Mouse (Mus musculus) gastrocnemius, adult 2 months (tissue): ENCODE data around the gene Ten1. TPM values are rescaled to one million over a fixed set of nuclear protein-coding genes. Genes with fewer than 3 reads are reported as not detected.

Source experiments
- DNase-seq: peaks from one replicate; pipeline ENCODE4 v3.0.0; 2022
- H3K27ac ChIP-seq: fragments of 200-600 bp; 2 replicates; pipeline ENCODE4 v1.8.1; 2022; ENCODE audit warnings: mild to moderate bottlenecking
- H3K4me3 ChIP-seq: fragments of 200-600 bp; 2 replicates; pipeline ENCODE4 v1.8.1; 2022; ENCODE audit warnings: mild to moderate bottlenecking, moderate library complexity
- CTCF ChIP-seq: fragments of 200-600 bp; IDR thresholded peaks from 2 replicates; pipeline ENCODE4 v1.8.1; 2022; ENCODE audit warnings: antibody characterized with exemption, mild to moderate bottlenecking, moderate library complexity
- intact Hi-C: fragments of 180-260 bp; cut with DNase I; formaldehyde crosslinking; loops from one replicate; pipeline ENCODE4 v1.15.1; 2025
- total RNA-seq, 2 experiments: library from RNA; stranded (reverse); gene quantifications; 2 replicates each; pipeline ENCODE4 v1.2.3; 2021

The Ten1 gene
- total RNA-seq, 2 experiments from 2014 or later: 14.3 to 17.1 TPM

DNA sequence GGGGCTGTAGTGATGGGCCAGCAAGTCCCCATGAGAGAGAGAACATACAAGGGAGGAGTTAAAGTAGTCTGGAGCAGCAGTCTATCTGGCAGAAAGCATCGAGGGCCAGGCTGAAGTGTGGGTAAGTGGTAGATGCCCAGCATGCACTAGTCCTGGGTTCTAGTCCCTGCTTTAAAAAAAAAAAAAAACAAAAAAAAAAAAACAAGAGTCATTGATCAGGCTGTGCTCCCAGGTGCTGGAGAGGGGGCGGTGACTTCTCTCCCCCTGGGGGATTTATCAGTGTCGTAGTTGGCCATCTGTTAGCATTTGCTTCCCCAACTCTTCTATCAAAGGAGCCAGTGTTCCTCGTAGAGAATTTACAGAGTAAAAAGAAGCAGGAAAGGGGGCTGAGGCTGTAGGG is 8.0 kb downstream of the Ten1 start:
- no peak for DNase-seq
- TF ChIP-seq CTCF: no peak
- intact Hi-C loops: no loop called here
- Histone ChIP-seq H3K27ac (no peak overlapping the region), H3K4me3 (no peak overlapping the region)

GRCm38 (mm10) chr11:116208660-116209059 is 10.0 kb downstream of the Ten1 start:
- DNase-seq: no peak
- H3K27ac ChIP-seq: no peak overlapping the region
- H3K4me3 ChIP-seq: no peak overlapping the region
- intact Hi-C loops: no loop called here
- no peak for TF ChIP-seq CTCF

DNA sequence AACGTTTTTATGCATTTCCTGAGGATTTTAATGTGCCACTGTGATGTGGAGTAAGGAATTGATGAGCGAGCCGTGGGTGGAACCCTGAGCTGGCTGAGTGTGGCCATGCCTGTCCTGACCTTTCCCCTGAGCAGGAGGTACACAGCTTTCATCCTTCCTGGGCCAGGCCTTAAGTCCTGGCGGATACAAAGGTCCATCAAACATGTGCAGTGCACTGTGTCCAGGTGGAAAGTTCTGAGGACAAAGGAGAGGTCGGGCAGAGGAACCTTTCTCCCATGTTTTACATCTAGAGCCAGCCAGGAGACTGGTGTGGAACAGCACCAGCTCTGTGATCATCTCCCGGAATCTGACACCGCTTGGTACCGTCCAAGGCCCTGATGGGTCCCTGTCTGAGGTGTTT is 10.6 kb downstream of the Ten1 start:
- DNase-seq: no peak
- intact Hi-C loops: no loop called here
- no peak overlapping the region for H3K27ac ChIP-seq
- H3K4me3 ChIP-seq: no peak overlapping the region
- TF ChIP-seq CTCF: no peak

GRCm38 (mm10) chr11:116210696-116211095 is 12.0 kb downstream of the Ten1 start:
- TF ChIP-seq CTCF: no peak
- no peak for DNase-seq
- Histone ChIP-seq H3K27ac (no peak overlapping the region), H3K4me3 (no peak overlapping the region)
- intact Hi-C loops: no loop called here

- no peak overlapping the region for H3K4me3 ChIP-seq
- H3K27ac ChIP-seq: no peak overlapping the region
- DNase-seq: no peak
- TF ChIP-seq CTCF: no peak
- intact Hi-C loops: no loop called here
Measured at GRCm38 (mm10) chr11:116212847-116213246, 14.2 kb downstream of the Ten1 start.

- TF ChIP-seq CTCF: no peak
- no peak for DNase-seq
- H3K4me3 ChIP-seq: no peak overlapping the region
- H3K27ac ChIP-seq: no peak overlapping the region
- intact Hi-C loops: no loop called here
Measured at GRCm38 (mm10) chr11:116213877-116214510, 15.3 kb downstream of the Ten1 start.

GRCm38 (mm10) chr11:116215181-116215580 is 16.5 kb downstream of the Ten1 start:
- intact Hi-C loops: no loop called here
- peak; percentile 40 for TF ChIP-seq CTCF
- H3K4me3 ChIP-seq: no peak overlapping the region
- no peak for DNase-seq
- H3K27ac ChIP-seq: no peak overlapping the region

DNA sequence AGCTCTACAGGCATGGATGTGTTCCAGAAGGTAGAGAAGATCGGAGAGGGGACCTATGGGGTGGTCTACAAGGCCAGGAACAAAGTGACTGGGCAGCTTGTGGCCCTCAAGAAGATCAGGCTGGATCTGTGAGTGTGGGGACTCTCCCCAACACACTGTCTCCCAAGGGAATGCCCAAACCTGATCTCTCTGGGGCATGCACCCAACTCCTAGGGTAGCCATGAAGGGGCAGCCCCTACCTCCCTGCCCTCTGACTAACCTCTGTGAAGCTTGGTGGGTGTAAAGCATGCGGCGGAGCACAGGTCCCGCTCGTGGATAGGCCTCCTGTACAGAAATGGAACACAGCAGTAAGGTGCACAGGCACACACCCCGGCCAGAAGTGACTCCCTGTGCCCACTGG is 17.3 kb downstream of the Ten1 start:
- intact Hi-C loops: no loop called here
- TF ChIP-seq CTCF: no peak
- no peak overlapping the region for H3K27ac ChIP-seq
- DNase-seq: no peak
- no peak overlapping the region for H3K4me3 ChIP-seq

DNA sequence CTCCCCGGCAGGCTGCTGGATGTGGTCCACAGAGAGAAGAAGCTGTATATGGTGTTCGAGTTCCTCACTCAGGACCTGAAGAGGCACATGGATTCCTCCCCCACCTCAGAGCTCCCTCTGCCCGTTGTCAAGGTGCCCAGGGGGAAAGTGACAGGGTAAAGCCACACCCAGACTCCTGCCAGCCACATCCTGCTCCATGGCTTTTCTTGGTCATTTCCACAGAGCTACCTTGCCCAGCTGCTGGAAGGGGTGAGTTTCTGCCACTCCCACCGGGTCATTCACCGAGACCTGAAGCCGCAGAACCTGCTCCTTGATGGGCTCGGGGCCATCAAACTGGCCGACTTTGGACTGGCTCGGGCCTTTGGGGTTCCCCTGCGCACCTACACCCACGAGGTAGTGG is 17.9 kb downstream of the Ten1 start:
- TF ChIP-seq CTCF: no peak
- Histone ChIP-seq H3K4me3 (no peak overlapping the region), H3K27ac (no peak overlapping the region)
- DNase-seq: no peak
- intact Hi-C loops: no loop called here

- no peak for TF ChIP-seq CTCF
- intact Hi-C loops: no loop called here
- DNase-seq: no peak
- Histone ChIP-seq H3K4me3 (no peak overlapping the region), H3K27ac (peak overlapping the region; percentile 78)
Measured at GRCm38 (mm10) chr11:116218263-116218662, 19.6 kb downstream of the Ten1 start.

DNA sequence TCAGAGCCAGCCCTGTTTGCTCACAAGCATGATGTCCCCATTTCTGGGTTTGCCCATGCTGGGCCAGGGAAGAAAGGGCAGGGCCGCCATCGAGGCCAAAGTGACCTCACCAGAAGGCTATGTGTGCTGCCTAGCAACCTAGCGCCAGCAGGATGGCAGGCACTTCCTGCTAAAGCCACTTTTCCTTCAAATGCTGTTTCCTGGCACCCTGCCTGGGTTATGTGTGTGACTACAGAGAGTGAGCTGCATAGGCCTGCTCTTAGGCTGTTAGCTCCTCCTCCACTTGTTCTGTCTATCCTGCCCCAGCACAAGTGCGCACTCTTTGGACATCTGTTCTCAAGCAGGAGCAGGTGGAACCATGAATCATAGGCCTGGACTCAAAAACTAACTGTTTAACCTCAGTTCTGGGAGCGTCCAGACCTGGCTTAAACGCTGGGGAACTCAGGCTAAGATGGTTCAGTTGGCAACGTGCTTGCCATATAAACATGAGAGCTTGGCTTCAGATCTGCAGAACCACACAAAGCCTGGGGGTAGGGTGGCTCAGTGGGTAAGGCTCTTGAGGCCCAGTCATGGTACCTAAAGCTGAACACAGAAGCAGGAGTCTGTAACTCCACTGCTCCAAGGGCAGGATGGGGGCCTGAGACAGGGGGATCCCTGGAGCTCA is 20.2 kb downstream of the Ten1 start:
- peak; percentile 77 for DNase-seq
- intact Hi-C loops: no loop called here
- TF ChIP-seq CTCF: no peak
- peak overlapping the region; percentile 78 for H3K27ac ChIP-seq
- no peak overlapping the region for H3K4me3 ChIP-seq

DNA sequence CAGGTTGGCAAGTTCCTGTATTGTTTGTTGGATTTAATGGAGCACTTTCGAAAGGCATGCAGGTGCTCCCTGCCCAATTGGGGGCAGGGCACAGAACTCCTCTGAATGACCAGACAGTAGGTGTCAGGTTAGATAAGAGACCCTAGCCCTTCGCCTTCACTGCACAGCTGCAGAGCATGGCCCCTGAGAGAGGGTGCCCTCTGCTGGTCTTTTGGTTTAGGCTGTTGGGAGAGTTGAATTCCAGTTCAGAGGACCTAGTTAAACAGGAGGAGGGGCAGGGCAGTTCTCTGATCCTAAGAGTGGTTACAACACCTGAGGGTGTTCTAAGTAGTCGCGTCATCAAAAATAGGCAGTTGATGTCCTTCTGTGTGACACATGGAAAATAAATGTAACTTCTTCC is 21.2 kb downstream of the Ten1 start:
- intact Hi-C loops: loop anchor here (5.0 kb wide), 1 partner anchor 133 kb away; the partner anchor contains the start of gene Wbp2
- peak; percentile 83 for TF ChIP-seq CTCF
- H3K27ac ChIP-seq: no peak overlapping the region
- peak; percentile 72 for DNase-seq
- H3K4me3 ChIP-seq: no peak overlapping the region

- Histone ChIP-seq H3K4me3 (peak overlapping the region; percentile 68), H3K27ac (no peak overlapping the region)
- intact Hi-C loops: loop anchor here (5.0 kb wide), 1 partner anchor 135 kb away; the partner anchor contains the start of gene Wbp2
- peak; percentile 16; the same call in 1 of the 2 replicates for TF ChIP-seq CTCF
- DNase-seq: peak; percentile 50
Measured at GRCm38 (mm10) chr11:116221931-116222739, 23.5 kb downstream of the Ten1 start.
